Mouse (Mus musculus): Measurements from ENCODE around the gene Tmem104. TPM values are rescaled to one million over a fixed set of nuclear protein-coding genes. Genes with fewer than 3 reads are reported as not detected.

Gene Tmem104
- polyA plus RNA-seq, 1 experiment = 0.21 TPM

DNA sequence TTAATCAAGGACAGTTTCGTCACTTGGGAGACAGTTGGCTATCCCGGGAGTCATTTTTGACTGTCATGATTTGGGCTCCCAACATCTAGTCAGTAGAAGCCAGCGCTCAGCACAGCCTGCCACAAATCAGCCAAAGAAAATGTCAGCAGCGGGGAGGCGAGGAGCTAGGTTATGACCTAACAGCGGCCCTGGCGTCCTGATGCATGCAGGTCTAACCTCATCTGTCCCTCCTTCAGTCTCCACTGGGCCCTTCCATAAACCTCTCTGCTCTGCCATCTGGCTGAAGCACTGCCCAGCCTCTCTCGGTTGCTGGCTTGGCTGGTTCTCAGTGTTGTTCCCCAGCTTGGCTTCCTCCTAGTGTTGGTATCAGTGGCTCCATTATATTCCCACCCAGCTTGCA, 95.0 kb downstream of the Tmem104 start:
- H3K4me3 ChIP-seq (replicated peaks) = no peak overlapping the region
- TF ChIP-seq TAL1 (IDR thresholded peaks at IDR 0.05; ENCODE audit: low read length) (no peak), GATA1 (IDR thresholded peaks at IDR 0.05; ENCODE audit: low read length) (no peak)

DNA sequence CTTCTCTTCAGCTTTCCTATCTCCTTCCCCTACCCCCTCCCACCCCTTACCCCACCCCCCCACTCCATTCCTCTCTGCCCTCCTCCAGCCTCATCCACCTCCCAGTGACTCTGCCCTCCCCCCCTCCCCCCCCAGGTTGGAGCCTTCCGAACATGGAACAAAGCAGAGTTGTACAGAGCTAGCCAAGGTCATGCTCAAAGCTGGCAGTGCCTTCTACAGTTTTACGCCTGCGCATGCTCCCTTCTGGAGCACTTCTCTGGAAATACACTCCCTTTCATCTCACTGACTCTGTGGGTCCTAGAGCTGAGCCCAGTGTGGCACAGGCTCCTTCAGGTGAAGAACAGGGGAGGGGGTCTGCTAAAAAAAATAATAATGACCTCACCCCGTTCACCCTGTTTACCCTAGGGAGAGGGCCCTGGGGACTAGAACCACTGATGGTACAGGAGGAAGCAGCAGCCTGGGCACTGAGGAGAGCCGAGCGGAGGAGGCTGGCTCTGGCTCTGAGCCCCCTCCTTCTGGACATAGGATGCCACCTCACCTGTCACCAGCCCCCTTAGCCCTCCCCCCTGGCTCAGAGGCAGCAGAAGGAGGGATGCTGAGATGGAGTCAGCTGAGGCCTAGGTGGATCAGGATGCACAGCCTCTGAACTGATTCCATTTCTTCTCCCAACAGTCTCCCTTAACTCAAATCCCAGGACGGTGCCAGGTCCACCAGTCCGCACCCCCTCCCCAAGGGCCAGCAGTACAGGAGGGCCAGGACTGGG, 95.6 kb downstream of the Tmem104 start:
- no peaks in the 10 kb centered on the region for H3K9me3 ChIP-seq (ENCODE audit: control insufficient read depth, low read length)
- TF ChIP-seq TAL1 (IDR thresholded peaks at IDR 0.05; ENCODE audit: low read length) (no peak), GATA1 (IDR thresholded peaks at IDR 0.05; ENCODE audit: low read length) (no peak)

More for the DNA sequence above, 95.0 kb downstream of the Tmem104 start:
- no peaks in the 10 kb centered on the region for H3K27me3 ChIP-seq (ENCODE audit: control insufficient read depth)
- H3K9me3 ChIP-seq (ENCODE audit: control insufficient read depth, low read length) = no peaks in the 10 kb centered on the region
- no peaks in the 10 kb centered on the region; the same call in 1 of the 2 replicates for H3K36me3 ChIP-seq (ENCODE audit: control insufficient read depth)
- H3K4me1 ChIP-seq (ENCODE audit: control insufficient read depth) = peaks cover 36% of the 10 kb centered on the region

DNA sequence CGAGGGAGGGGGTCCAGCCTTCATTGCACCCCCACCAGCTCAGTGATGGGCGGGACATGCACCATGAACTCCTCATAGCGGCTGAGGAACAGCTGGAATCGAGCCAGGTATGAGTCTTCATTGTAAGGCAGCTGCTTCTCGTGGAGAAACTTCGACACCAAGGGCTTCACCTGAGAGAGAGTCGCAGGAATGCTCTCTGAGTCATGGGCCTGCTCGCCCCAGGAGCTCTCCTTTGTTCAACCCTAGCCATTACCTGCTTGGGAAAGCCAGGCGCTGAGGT, 96.1 kb downstream of the Tmem104 start:
- Histone ChIP-seq H3K36me3 (ENCODE audit: control insufficient read depth) (no peaks in the 10 kb centered on the region; the same call in 1 of the 2 replicates), H3K4me1 (ENCODE audit: control insufficient read depth) (peaks cover 27% of the 10 kb centered on the region), H3K27me3 (ENCODE audit: control insufficient read depth) (no peaks in the 10 kb centered on the region), H3K4me3 (replicated peaks) (no peak overlapping the region), H3K9me3 (ENCODE audit: control insufficient read depth, low read length) (no peaks in the 10 kb centered on the region)
- no peak for TF ChIP-seq TAL1 (IDR thresholded peaks at IDR 0.05; ENCODE audit: low read length)
- TF ChIP-seq GATA1 (IDR thresholded peaks at IDR 0.05; ENCODE audit: low read length) = no peak

More for the DNA sequence above, 95.6 kb downstream of the Tmem104 start:
- H3K4me3 ChIP-seq (replicated peaks) = no peak overlapping the region
- no peaks in the 10 kb centered on the region; the same call in 1 of the 2 replicates for H3K36me3 ChIP-seq (ENCODE audit: control insufficient read depth)
- no peaks in the 10 kb centered on the region for H3K27me3 ChIP-seq (ENCODE audit: control insufficient read depth)
- H3K4me1 ChIP-seq (ENCODE audit: control insufficient read depth) = peaks cover 33% of the 10 kb centered on the region

DNA sequence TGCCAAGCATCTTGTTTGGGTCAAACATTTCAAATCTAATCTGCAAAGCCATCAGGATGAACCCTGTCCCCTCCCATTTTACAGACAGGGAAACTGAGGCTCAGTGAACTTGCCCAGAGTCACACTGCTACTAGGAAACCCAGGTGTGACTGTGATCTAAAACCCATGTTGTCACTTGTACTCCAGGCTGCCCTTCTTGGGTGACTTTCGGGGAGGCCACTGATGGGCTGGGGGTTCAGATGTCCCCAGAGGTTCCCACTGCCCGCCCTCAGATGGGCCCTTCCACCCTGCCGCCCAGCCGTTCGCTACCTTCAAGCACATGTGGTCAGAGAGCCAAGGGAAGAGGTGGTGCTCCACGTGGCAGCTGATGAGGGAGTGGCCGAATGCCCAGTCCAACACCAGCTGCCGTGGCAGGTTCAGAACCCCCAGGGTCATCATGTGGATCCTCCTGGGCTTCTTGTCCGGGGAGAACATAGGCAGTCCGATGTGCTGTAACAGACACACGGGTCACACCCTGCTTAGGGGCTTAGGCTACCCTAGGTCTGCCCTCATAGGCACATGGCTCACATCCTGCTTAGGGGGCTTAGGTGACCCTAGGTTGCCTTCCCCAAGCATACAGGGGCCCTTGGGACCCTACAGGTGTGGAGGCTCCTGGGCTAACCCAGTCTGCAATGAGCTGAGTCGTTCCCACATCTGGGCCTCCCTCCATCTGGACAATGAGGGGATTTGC, 96.8 kb downstream of the Tmem104 start:
- Histone ChIP-seq H3K36me3 (ENCODE audit: control insufficient read depth) (no peaks in the 10 kb centered on the region; the same call in 1 of the 2 replicates), H3K4me3 (replicated peaks) (no peak overlapping the region), H3K27me3 (ENCODE audit: control insufficient read depth) (no peaks in the 10 kb centered on the region), H3K9me3 (ENCODE audit: control insufficient read depth, low read length) (no peaks in the 10 kb centered on the region), H3K4me1 (ENCODE audit: control insufficient read depth) (peaks cover 21% of the 10 kb centered on the region)
- TF ChIP-seq TAL1 (IDR thresholded peaks at IDR 0.05; ENCODE audit: low read length) = no peak
- TF ChIP-seq GATA1 (IDR thresholded peaks at IDR 0.05; ENCODE audit: low read length) = no peak

DNA sequence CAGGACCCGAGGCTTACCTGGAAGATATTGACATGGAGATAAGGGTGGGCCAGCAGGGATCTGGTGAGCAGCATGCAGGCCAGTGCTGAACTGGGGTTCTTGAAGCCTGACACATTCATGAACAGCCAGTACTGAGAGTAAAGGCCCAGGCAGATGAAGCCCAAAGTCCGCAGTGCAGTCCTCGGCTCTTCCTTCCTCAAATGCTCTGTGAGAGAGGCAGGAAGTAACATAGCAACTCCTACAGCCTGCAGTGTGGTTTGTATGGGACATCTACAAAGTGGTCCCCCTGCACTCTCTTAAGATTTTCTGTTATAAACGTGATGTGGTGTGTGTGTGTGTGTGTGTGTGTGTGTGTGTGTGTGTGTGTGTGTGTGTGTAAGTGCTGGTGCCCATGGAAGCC, 98.0 kb downstream of the Tmem104 start:
- Histone ChIP-seq H3K9me3 (ENCODE audit: control insufficient read depth, low read length) (no peaks in the 10 kb centered on the region), H3K27me3 (ENCODE audit: control insufficient read depth) (no peaks in the 10 kb centered on the region), H3K36me3 (ENCODE audit: control insufficient read depth) (no peaks in the 10 kb centered on the region; the same call in 1 of the 2 replicates), H3K4me3 (replicated peaks) (no peak overlapping the region), H3K4me1 (ENCODE audit: control insufficient read depth) (peaks cover 10% of the 10 kb centered on the region)
- TF ChIP-seq GATA1 (IDR thresholded peaks at IDR 0.05; ENCODE audit: low read length) (no peak), TAL1 (IDR thresholded peaks at IDR 0.05; ENCODE audit: low read length) (no peak)

DNA sequence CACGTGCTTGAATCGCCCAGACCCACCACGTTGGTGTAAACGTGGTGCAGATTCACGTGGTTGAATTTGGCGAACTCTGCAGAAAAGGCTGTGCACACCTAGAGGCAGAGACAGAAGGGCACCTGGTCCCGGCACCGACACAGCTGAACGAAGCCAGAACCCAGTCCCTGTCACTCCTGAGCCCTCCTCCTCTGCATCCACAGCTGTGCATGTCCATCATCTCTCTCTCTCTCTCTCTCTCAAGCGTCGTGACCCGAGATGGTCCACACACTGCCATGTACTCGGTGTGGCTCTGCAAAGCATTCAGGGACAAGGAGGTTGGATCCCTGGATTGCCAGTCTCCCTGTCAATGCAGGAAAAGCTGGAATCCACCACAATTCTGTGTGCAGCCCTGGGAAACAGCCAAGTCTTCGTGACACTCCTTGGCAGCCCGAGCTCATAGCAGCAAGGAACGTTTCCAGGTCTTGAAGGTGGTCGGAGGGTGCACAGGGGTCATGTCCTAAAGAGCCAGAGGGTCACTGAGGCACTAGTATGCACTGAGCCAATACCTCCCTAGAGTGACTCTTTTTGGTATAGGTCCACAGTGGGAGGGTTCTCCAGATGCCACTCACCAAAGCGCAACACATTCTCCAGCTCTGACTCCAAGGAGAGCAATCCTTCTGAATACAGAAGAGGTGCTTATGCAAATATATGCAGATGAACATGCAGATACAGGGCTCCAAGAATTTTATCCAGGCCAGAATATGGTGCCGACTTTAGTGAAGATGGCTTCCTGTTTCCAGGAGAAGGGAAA, 99.1 kb downstream of the Tmem104 start:
- no peak overlapping the region for H3K4me3 ChIP-seq (replicated peaks)
- H3K9me3 ChIP-seq (ENCODE audit: control insufficient read depth, low read length) = no peaks in the 10 kb centered on the region
- H3K27me3 ChIP-seq (ENCODE audit: control insufficient read depth) = no peaks in the 10 kb centered on the region
- no peak for TF ChIP-seq GATA1 (IDR thresholded peaks at IDR 0.05; ENCODE audit: low read length)
- no peak for TF ChIP-seq TAL1 (IDR thresholded peaks at IDR 0.05; ENCODE audit: low read length)
- peaks cover 9% of the 10 kb centered on the region for H3K4me1 ChIP-seq (ENCODE audit: control insufficient read depth)
- no peaks in the 10 kb centered on the region; the same call in 1 of the 2 replicates for H3K36me3 ChIP-seq (ENCODE audit: control insufficient read depth)

DNA sequence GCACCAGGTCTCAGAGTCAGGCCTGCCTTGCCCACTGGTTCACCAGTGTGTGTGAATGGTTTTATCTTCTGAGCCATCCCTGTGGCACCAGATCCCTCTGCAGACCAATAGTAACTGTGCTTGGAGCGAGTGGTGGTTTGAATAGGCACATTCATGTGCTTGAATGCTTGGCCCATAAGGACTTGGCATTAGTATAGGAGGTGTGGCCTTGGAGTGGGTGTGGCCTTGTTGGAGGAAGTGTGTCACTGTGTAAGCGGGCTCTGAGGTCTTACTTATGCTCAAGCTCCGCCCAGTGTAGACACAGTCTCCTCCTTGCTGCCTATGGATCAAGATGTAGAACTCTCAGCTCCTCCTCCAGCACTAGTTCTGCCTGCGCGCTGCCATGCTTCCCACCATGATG, 100.1 kb downstream of the Tmem104 start:
- Histone ChIP-seq H3K27me3 (ENCODE audit: control insufficient read depth) (no peaks in the 10 kb centered on the region), H3K9me3 (ENCODE audit: control insufficient read depth, low read length) (no peaks in the 10 kb centered on the region), H3K36me3 (ENCODE audit: control insufficient read depth) (no peaks in the 10 kb centered on the region; the same call in 1 of the 2 replicates), H3K4me3 (replicated peaks) (no peak overlapping the region), H3K4me1 (ENCODE audit: control insufficient read depth) (peaks cover 3% of the 10 kb centered on the region)
- TF ChIP-seq GATA1 (IDR thresholded peaks at IDR 0.05; ENCODE audit: low read length) = no peak
- TF ChIP-seq TAL1 (IDR thresholded peaks at IDR 0.05; ENCODE audit: low read length) = no peak

DNA sequence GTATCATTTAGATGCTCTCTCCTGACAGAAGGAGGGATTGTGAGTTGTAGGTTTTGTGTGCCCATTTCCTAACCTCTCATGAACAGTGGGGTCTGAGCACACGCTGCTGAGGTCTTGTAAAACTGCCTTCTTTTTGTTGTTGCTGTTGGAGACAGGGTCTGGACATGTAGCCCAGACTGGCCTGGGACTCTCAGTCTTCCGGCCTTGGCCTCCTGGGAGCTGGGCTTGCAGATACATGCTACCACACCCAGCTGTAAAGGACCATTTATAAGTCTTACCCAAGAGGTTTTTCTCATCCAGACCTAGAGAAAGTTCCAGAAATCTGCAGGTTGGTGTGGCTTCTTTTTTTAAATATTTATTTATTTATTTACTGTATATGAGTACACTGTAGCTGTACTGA, 101.0 kb downstream of the Tmem104 start:
- Histone ChIP-seq H3K36me3 (ENCODE audit: control insufficient read depth) (no peaks in the 10 kb centered on the region; the same call in 1 of the 2 replicates), H3K4me1 (ENCODE audit: control insufficient read depth) (peaks cover 3% of the 10 kb centered on the region; the same call in 1 of the 2 replicates), H3K4me3 (replicated peaks) (no peak overlapping the region), H3K9me3 (ENCODE audit: control insufficient read depth, low read length) (no peaks in the 10 kb centered on the region), H3K27me3 (ENCODE audit: control insufficient read depth) (no peaks in the 10 kb centered on the region)
- TF ChIP-seq GATA1 (IDR thresholded peaks at IDR 0.05; ENCODE audit: low read length) (no peak), TAL1 (IDR thresholded peaks at IDR 0.05; ENCODE audit: low read length) (no peak)

Data from erythroblast, embryonic 14.5 days (primary cell).